Mouse (Mus musculus) liver, adult 2 months (tissue): Measurements from ENCODE around the gene Tdo2.

Source experiments
- CTCF ChIP-seq: fragments of 200-500 bp; IDR thresholded peaks from 2 replicates; pipeline ENCODE4 v1.5.1; 2011; ENCODE audit warnings: low read depth, low read length, control low read depth
- POLR2A ChIP-seq: fragments of 200-500 bp; IDR thresholded peaks from 2 replicates; pipeline ENCODE4 v1.6.1; 2011; ENCODE audit warnings: low read length, control low read depth; ENCODE audit not compliant: insufficient read depth; ENCODE audit errors: extremely low read depth

- no peak for TF ChIP-seq CTCF
- TF ChIP-seq POLR2A, result no peak
Observed at GRCm38 (mm10) chr3:81910286-81911036, 65.5 kb downstream of the Tdo2 start.
